Mouse (Mus musculus): ENCODE measurements around the gene Stxbp5l.
"Not testable (repeated sequence)": the region's sequence is repeated elsewhere in the genome, so short reads cannot be mapped to it uniquely, and the experiment has no call there.

Gene Stxbp5l

DNA sequence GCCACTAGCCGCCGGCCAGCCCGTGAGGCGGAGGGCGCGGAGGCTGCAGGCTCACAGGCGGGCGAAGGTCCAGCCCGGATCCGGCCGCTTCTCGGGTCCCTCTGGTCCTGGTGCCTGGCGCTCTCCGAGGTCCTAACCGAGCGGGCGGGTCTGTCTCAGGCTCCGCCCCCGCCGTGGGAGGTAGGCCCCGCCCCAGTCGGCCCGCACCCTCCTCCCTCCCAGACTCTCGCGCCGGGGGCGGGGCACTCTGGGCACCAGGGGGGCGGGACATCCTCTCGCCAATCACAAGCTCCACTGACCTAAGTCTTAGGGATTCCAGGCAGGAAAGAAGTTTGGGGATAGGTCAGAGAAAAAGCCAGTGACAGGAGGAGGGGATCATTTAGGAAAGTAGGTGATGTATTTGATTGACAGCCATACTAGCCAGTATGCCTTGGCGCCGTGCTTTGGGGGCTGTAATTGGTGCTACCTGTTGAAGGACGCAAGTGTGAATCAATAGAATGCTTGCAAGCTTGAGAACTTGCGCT is at the start of gene Stxbp5l:
Gene Stxbp5l, minus strand, starts transcription at position 142 of the 524 bp plus-strand sequence.
- DNase-seq: peak; percentile 96

DNA sequence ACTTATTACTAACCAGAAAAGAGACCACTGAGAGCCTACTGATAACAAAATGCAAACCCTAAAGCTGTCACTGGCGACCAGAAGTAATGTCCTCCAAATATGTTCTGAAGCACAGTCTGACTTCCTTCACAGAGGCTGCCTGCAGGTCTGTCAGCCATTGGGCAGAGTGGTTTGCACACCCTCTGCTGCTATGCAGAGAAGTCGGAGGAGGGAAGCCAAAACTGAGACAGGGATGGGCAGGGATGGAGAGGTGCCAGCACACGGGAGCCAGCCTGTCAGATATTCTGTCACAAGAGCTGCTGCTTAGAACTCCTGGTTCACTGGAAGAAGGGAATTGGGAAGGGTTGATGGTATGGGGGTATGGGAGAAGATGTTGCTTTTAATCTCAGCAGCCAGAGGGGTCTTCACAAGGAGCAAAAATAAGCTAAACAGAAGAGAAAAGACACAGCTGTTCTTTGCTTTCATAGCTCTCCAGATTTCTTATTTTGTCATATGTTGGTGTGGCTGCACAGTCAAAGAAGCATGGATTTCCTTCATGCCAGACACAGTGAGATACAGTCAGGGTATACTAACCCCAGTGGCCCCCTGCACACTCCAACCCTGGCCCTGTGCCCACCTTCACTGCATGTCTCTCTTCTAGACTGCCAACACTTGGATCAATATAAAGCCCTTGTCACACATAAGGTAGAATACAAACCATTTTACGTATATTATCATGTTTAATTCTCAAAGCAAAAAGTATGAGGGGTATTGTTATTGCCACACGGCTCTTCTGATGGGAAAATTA is 48.8 kb upstream of the Stxbp5l start:
- peak; percentile 35 for DNase-seq

GRCm38 (mm10) chr16:37425434-37425833 is 40.7 kb upstream of the Stxbp5l start:
- DNase-seq: no peak

- DNase-seq: no peak
Measured at GRCm38 (mm10) chr16:37422874-37423273, 38.1 kb upstream of the Stxbp5l start.

DNA sequence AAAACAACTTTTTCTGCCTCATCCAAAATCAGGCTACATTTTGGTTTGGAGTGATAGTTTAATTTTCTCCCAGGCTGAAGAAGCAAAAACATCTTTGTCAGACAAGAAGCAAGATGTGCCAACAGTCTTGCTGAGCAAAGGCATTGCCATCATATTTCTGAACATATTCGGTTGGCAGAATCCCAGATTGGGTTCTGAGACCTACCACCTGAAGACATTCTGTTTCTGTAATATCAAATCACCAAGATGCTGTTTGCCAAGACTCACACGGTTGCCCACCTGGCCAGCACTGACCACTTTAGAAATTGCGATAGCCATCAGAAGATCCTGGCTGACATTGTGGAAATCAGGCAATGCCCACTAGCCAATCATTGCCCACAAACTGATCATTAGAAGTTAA is 37.1 kb upstream of the Stxbp5l start:
- DNase-seq: no peak

- no peak for DNase-seq
Measured at GRCm38 (mm10) chr16:37420512-37420911, 35.8 kb upstream of the Stxbp5l start.

GRCm38 (mm10) chr16:37405536-37405935 is 20.8 kb upstream of the Stxbp5l start:
- DNase-seq: no peak

DNA sequence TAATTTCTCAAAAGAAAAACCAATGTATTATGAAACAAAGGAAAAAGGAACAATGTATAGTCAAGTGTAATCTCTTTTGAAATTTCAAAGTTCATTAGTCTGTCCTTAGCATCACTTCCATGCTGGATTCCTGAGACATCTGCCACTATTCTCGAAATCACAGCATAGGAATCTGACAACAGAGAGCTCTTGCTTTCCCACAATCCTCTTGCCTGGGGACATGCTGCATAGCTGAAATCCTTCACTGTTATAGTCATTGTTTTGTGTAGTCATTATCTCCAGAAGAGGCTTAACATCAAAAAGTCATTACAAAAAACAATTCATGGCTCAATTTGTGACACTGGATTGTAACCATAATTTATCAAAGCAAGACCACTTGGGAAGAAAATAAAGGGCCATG is 20.2 kb upstream of the Stxbp5l start:
- DNase-seq: no peak

DNA sequence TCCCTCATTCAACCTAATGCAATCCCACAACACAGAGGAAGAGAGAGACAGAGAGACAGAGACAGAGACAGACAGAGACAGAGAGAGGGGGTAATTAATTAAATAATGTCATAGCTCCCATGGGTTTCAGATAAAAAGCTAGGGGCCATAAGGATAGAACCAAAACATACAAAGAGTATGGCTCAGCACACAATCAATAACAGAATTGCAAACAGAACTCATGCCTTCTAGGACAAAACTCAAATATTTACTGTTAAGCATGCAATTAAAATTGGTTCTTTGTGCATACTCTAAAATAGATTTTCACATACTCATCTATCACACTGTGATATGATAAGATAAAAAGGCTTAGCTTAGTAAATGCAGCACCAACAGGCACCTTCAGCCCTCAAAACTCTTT is 5.2 kb upstream of the Stxbp5l start:
- DNase-seq: no peak

GRCm38 (mm10) chr16:37389201-37389905 is 4.6 kb upstream of the Stxbp5l start:
- DNase-seq: no peak

DNA sequence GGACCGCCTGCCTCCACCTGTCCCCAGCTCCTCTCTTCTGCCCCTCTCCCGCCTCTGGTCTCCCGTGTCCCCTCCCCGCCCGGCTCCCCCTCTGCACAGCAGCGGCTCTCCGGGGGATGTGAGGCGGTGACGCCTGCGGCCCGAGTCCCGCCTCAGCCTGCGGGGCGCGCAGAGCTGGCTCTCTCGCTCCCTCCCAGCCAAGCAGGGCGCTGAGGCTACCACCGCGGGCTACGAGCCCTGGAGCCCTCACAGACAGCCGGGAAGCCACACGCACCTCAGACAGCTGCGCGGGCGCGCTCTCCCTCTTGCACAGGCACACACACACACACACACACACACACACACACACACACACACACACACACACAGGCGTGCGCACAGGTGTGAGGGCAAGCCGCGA is 393 bp downstream of the Stxbp5l start:
- DNase-seq: peak; percentile 78

- no peak for DNase-seq
Measured at GRCm38 (mm10) chr16:37383426-37383825, 1.3 kb downstream of the Stxbp5l start.

DNA sequence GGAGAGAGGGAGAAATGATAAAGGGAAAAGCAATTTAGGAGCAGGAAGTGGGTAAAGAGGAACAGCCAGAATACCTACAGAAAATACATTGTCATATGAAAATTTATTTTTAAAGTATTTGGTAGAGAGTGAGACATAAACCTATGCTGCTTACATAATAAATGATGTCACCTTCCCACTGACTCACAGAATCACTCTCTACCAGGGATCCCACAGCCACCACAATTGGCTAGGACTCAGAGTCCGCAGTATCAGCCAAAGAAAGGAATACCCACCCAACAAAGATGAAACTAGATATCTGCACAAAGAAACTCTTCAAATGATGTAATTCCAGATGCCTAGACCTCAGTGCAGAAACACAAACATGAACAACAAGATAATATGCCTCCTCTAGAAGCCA is 12.0 kb downstream of the Stxbp5l start:
- no peak for DNase-seq

GRCm38 (mm10) chr16:37367426-37367825 is 17.3 kb downstream of the Stxbp5l start:
- DNase-seq: no peak

DNA sequence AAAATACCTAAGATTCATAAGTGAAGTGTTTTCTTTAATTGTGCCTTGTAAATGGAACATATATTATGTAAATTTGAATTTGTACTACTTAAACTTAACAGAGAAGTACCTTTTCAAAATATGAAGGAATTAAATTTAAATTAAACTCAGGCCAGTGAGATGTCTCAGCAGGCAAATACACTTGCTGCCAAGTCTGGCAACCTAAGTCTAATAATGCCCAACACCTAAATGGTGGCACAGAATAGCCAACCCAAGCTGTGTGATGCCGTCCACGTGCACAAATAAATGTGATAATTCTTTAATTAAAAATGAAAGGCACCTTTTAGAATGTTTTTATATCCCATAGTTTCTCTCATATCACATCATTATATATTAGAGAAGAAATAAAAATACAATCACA is 20.8 kb downstream of the Stxbp5l start:
- no peak for DNase-seq

- DNase-seq: no peak
Measured at GRCm38 (mm10) chr16:37355621-37356020, 29.1 kb downstream of the Stxbp5l start.

- DNase-seq: no peak
Measured at GRCm38 (mm10) chr16:37347092-37347491, 37.7 kb downstream of the Stxbp5l start.

DNA sequence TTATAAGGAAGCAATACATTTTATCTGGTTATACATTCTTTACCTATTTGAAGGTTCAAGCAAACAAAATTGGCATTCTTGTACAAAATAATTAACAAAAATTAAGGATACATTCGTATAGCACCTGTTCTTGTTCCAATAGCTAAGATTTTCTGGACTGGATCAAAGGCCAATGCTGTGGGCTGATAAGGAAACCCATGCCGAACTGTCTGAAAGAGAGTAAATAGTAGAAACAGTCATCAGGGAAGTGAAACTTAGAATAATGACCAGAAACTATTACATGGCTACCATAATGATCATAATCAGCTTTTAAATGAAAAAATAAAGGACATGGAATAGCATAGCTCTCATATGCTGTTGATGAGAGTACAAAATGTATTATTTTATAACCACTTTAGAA is 39.8 kb downstream of the Stxbp5l start:
- no peak for DNase-seq

- not testable (repeated sequence) for DNase-seq
Measured at GRCm38 (mm10) chr16:37341446-37341845, 43.3 kb downstream of the Stxbp5l start.

GRCm38 (mm10) chr16:37338177-37338576 is 46.6 kb downstream of the Stxbp5l start:
- DNase-seq: no peak

DNA sequence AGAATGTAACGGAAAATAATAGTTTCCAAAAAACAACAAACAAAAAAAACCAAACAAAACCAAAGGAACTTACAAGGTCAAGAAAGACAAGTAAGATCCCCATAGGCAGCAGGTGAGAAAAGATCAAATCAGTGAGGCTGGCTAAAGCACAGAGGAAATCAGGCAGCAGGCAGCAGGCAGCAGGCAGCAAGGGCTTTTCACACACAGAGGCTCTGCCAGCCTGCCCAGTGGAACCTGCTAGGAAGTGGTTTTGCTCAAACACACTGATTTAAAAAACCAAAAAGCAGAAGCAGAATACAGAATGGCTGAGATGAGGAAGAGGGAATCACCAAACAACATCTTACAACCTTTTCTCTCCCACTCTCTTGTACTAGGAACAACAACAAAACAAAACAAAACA is 47.2 kb downstream of the Stxbp5l start:
- DNase-seq: no peak

DNA sequence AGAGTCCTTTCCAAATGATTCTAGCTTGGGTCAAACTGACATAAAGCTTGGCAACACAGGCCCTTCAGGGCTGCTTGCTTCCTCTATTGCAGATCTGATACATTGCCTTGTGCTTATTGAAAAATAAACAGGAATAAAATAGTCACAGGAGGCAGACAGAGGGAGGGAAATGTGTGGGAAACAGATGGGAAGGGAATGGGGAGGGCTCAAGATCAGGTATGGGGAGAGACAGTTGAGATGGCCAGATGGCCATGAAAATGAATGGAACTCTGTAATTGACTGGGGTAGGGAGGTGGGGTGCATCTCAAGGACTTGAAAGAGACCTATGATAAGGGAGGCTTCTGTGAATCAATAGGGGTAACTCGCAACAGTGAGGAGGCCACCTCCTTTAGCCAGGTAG is 80.3 kb downstream of the Stxbp5l start:
- no peak for DNase-seq

DNA sequence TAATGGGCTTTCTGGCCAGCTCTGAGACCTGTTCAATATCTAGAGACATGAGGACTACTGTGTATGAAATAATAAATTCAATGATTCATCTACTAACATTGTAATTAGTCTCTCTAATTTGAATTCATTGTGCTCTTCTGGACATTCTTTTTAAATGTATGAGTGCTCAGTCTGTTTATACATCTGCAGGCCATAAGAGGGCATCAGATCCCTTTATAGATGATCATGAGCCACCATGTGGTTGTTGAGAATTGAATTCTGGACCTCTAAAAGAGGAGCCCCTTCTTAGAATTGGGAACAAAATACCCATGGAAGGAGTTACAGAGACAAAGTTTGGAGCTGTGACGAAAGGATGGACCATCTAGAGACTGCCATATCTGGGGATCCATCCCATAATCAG is 92.2 kb downstream of the Stxbp5l start:
- no peak for DNase-seq

- no peak for DNase-seq
Measured at GRCm38 (mm10) chr16:37280206-37280605, 104.6 kb downstream of the Stxbp5l start.

Measured in right cerebral cortex, postnatal 25 days (tissue).